9 mouse cellular contexts compared by ENCODE assay signal in the genomic region with DNA sequence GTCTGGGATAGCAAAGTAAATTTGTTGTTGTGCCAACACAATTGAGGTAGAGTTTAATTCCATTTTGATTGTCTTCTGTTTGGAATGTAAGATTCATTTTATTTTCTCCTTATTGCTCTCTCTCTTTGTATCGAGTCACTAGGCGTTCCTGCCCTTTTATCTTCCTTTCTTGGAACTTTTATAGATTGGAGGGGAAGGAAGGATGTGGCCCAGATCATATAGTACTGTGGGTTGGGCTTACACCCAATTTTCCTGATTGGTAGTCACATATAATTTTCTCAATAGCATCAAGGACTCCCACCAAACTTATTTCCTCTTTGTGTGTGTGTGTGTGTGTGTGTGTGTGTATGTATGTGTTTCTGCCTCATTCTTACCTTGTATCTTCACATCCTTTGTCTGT. TPM values are rescaled to one million over a fixed set of nuclear protein-coding genes. Genes with fewer than 3 reads are reported as not detected.
DNase-seq lines count a peak whose midpoint lies in the region; ATAC-seq and TF ChIP-seq lines count a peak whose summit lies in the region.
"Had no signal": no experiment of that assay in that cellular context is flagged by ENCODE, and none has a peak within 500 bp of the region (broad histone marks: within the 10 kb centered on the region; RNA-seq: fewer than 3 reads in every experiment).

No protein-coding gene starts in this region.

- peaks cover 13% of the 10 kb centered on the region; the same call in 1 of the 2 replicates for H3K4me1 ChIP-seq in heart, postnatal 0 days (ENCODE audit: control insufficient read depth, insufficient read depth)
- no peaks in the 10 kb centered on the region; the same call in 1 of the 2 replicates for H3K4me1 ChIP-seq in bone marrow, adult 2 months (ENCODE audit: control insufficient read depth, insufficient read depth, low read length)
- H3K4me1 ChIP-seq in hindbrain, embryonic 11.5 days (replicated peaks; ENCODE audit: control insufficient read depth, insufficient read depth, low read length) = no peaks in the 10 kb centered on the region
- H3K4me1 ChIP-seq in midbrain, embryonic 12.5 days = peaks cover 25% of the 10 kb centered on the region

- H3K4me3 ChIP-seq in heart, postnatal 0 days (ENCODE audit: low read depth, low read length) = peak overlapping the region; percentile 89
- peak overlapping the region; percentile 82 for H3K4me3 ChIP-seq in bone marrow, adult 2 months (replicated peaks; ENCODE audit: control insufficient read depth, low read depth, low read length)
- peak overlapping the region; percentile 84 for H3K4me3 ChIP-seq in hindbrain, embryonic 11.5 days (ENCODE audit: low read depth, low read length)
- H3K4me3 ChIP-seq in midbrain, embryonic 12.5 days = peak overlapping the region; percentile 88

- H3K27me3 ChIP-seq in heart, postnatal 0 days (ENCODE audit: control insufficient read depth, insufficient read depth, low read length) = no peaks in the 10 kb centered on the region
- H3K27me3 ChIP-seq in hindbrain, embryonic 11.5 days (ENCODE audit: control insufficient read depth, insufficient read depth, low read length) = no peaks in the 10 kb centered on the region
- no peaks in the 10 kb centered on the region for H3K27me3 ChIP-seq in midbrain, embryonic 12.5 days
- H3K27me3 ChIP-seq: Patski had no signal

- TF ChIP-seq POLR2A in bone marrow, adult 2 months (IDR thresholded peaks at IDR 0.05; ENCODE audit: borderline replicate concordance, control insufficient read depth, low read depth, low read length) = no peak

- TF ChIP-seq EP300 in heart, postnatal 0 days (IDR thresholded peaks at IDR 0.05; ENCODE audit: low read depth) = no peak

- peak; percentile 7 for DNase-seq in heart, postnatal 0 days (ENCODE audit: low spot score)
- DNase-seq in heart, postnatal 25 days (ENCODE audit: low spot score) = no peak
- no peak for DNase-seq in hindbrain, embryonic 11.5 days (ENCODE audit: low spot score)
- DNase-seq in ovary, postnatal 36 days (ENCODE audit: low spot score) = no peak
- no peak for DNase-seq in cerebellum, postnatal 36 days

- no peaks in the 10 kb centered on the region for H3K9me3 ChIP-seq in heart, postnatal 0 days (replicated peaks; ENCODE audit: control insufficient read depth, low read length)
- no peaks in the 10 kb centered on the region for H3K9me3 ChIP-seq in hindbrain, embryonic 11.5 days (ENCODE audit: control insufficient read depth, low read length)
- no peaks in the 10 kb centered on the region for H3K9me3 ChIP-seq in midbrain, embryonic 12.5 days

- TF ChIP-seq CTCF in heart, postnatal 0 days (IDR thresholded peaks at IDR 0.05; ENCODE audit: low read depth) = no peak
- no peak for TF ChIP-seq CTCF in bone marrow, adult 2 months (IDR thresholded peaks at IDR 0.05; ENCODE audit: control insufficient read depth, insufficient read depth, low read length)

- ATAC-seq in heart, postnatal 0 days (ENCODE audit: insufficient read depth, low read depth) = no peak
- ATAC-seq in hindbrain, embryonic 11.5 days (ENCODE audit: low FRiP score) = no peak
- ATAC-seq in midbrain, embryonic 12.5 days (ENCODE audit: low FRiP score, low read depth) = no peak
- no peak for ATAC-seq in inflammation-experienced regulatory T-cells, adult 6 months

- H3K9ac ChIP-seq in heart, postnatal 0 days (replicated peaks; ENCODE audit: low read depth, low read length) = peak overlapping the region; percentile 80
- peak overlapping the region; percentile 63 for H3K9ac ChIP-seq in hindbrain, embryonic 11.5 days (ENCODE audit: low read depth, low read length)
- H3K9ac ChIP-seq in midbrain, embryonic 12.5 days (replicated peaks) = peak overlapping the region; percentile 60

- peaks cover 7% of the 10 kb centered on the region; the same call in 1 of the 2 replicates for H3K36me3 ChIP-seq in heart, postnatal 0 days (replicated peaks; ENCODE audit: control insufficient read depth, insufficient read depth, low read length)
- H3K36me3 ChIP-seq in hindbrain, embryonic 11.5 days (ENCODE audit: control insufficient read depth, insufficient read depth, low read length) = no peaks in the 10 kb centered on the region
- peaks cover 13% of the 10 kb centered on the region for H3K36me3 ChIP-seq in midbrain, embryonic 12.5 days

- peak overlapping the region; percentile 67 for H3K4me2 ChIP-seq in heart, postnatal 0 days (ENCODE audit: low read depth, low read length)
- H3K4me2 ChIP-seq in hindbrain, embryonic 11.5 days (replicated peaks; ENCODE audit: low read depth, low read length) = peak overlapping the region; percentile 63
- H3K4me2 ChIP-seq in midbrain, embryonic 12.5 days (replicated peaks) = peak overlapping the region; percentile 77

- H3K27ac ChIP-seq in heart, postnatal 0 days (ENCODE audit: low read depth) = peak overlapping the region; percentile 80
- peak overlapping the region; percentile 25; the same call in 1 of the 2 replicates for H3K27ac ChIP-seq in bone marrow, adult 2 months (ENCODE audit: control insufficient read depth, insufficient read depth, low read depth, low read length, poor library complexity)
- peak overlapping the region; percentile 55; the same call in 1 of the 2 replicates for H3K27ac ChIP-seq in hindbrain, embryonic 11.5 days (ENCODE audit: low read depth, low read length)
- H3K27ac ChIP-seq in midbrain, embryonic 12.5 days (replicated peaks) = peak overlapping the region; percentile 67

- intact Hi-C loops in heart, postnatal 25 days (cut with DNase I) = no loop called here

- 0% methylated on average over 2 of the region's 2 CpGs for WGBS in heart, postnatal 0 days
- WGBS in bone marrow, adult 2 months = 0% methylated on average over 2 of the region's 2 CpGs
- 42% methylated on average over 2 of the region's 2 CpGs for WGBS in hindbrain, embryonic 11.5 days
- 11% methylated on average over 2 of the region's 2 CpGs for WGBS in midbrain, embryonic 12.5 days

RNA-seq across cellular contexts. Expression of gene Tpx2, which starts 0.7 kb away (rescaled TPM):
- total RNA-seq in heart, postnatal 0 days (2014; rRNA removed; ENCODE audit: low replicate concordance) = 8.1 and 13.6 TPM in 2 replicates
- 15.0 and 15.1 TPM in 2 replicates for polyA plus RNA-seq in heart, postnatal 0 days (2015; fragmentation: Nextera tagmentation; extraction: Ambion mirVana)
- total RNA-seq in heart, postnatal 25 days (2021) = 1 to 10 TPM; 1.5 to 1.6 TPM
- polyA plus RNA-seq in bone marrow, adult 2 months (2011; ENCODE audit: insufficient read depth, insufficient read length, low replicate concordance, missing spikeins) = 57.0 and 74.1 TPM in 2 replicates
- polyA plus RNA-seq in hindbrain, embryonic 11.5 days (2014; fragmentation: Nextera tagmentation; extraction: Ambion mirVana) = 139 and 140 TPM in 2 replicates
- polyA plus RNA-seq in midbrain, embryonic 12.5 days (2016; fragmentation: Nextera tagmentation; extraction: Ambion mirVana) = 109 and 113 TPM in 2 replicates
- polyA plus RNA-seq in inflammation-experienced regulatory T-cells, adult 6 months (2017; shearing (Covaris generic)) = 10 to 100 TPM in 1 of 3 experiments, 1 to 10 TPM in 2; 5.3 to 56.1 (median 5.7) TPM

RNA-seq across cellular contexts. Expression of gene Bcl2l1, which starts 16.9 kb away (rescaled TPM):
- total RNA-seq in heart, postnatal 0 days (2014; rRNA removed; ENCODE audit: low replicate concordance) = 60.9 and 75.6 TPM in 2 replicates
- polyA plus RNA-seq in heart, postnatal 0 days (2015; fragmentation: Nextera tagmentation; extraction: Ambion mirVana) = 34.5 and 35.0 TPM in 2 replicates
- total RNA-seq in heart, postnatal 25 days (2021) = 10 to 100 TPM; 58.6 to 59.0 TPM
- 97.4 and 124 TPM in 2 replicates for polyA plus RNA-seq in bone marrow, adult 2 months (2011; ENCODE audit: insufficient read depth, insufficient read length, low replicate concordance, missing spikeins)
- 129 and 134 TPM in 2 replicates for polyA plus RNA-seq in hindbrain, embryonic 11.5 days (2014; fragmentation: Nextera tagmentation; extraction: Ambion mirVana)
- 156 and 168 TPM in 2 replicates for polyA plus RNA-seq in midbrain, embryonic 12.5 days (2016; fragmentation: Nextera tagmentation; extraction: Ambion mirVana)
- polyA plus RNA-seq in inflammation-experienced regulatory T-cells, adult 6 months (2017; shearing (Covaris generic)) = 10 to 100 TPM; 36.5 to 64.5 (median 41.8) TPM

Comparison
In these comparisons a context has a peak if more than half of its experiments do, and no peak if none do; other contexts are left out.
1. H3K27ac ChIP-seq: peak in every context shown above with its lines; median percentile 80 in heart, postnatal 0 days; 67 in midbrain, embryonic 12.5 days; 55 in hindbrain, embryonic 11.5 days; 25 in bone marrow, adult 2 months.